Mouse (Mus musculus) MEL (cell line): ENCODE data around the gene Slain2. TPM values are rescaled to one million over a fixed set of nuclear protein-coding genes. Genes with fewer than 3 reads are reported as not detected.

Experiments used
- DNase-seq: peaks from one replicate; pipeline ENCODE4 v3.0.0; 2011; ENCODE audit warnings: low read depth, low spot score
- H3K27ac ChIP-seq: 2 replicates; pipeline ENCODE4 v1.5.1; 2012; ENCODE audit warnings: low read depth, mild to moderate bottlenecking, control low read depth, low read length, moderate library complexity; ENCODE audit not compliant: control insufficient read depth
- H3K27me3 ChIP-seq, 2 experiments: fragments of 150-350 bp in 1 of 2; sonication (generic) in 1 of 2; 2 replicates each; pipeline ENCODE4 v1.6.1; 2012; ENCODE audit warnings: low read length in 2 of 2, mild to moderate bottlenecking in 2 of 2, improper control_type of control experiment in 1 of 2, moderate library complexity in 1 of 2; ENCODE audit not compliant: insufficient read depth in 2 of 2, control insufficient read depth in 1 of 2
- H3K36me3 ChIP-seq, 2 experiments: 2 replicates each; pipeline ENCODE4 v1.6.1; 2012 to 2014; ENCODE audit warnings: low read length in 2 of 2, improper control_type of control experiment in 1 of 2, inconsistent platforms in 1 of 2, mild to moderate bottlenecking in 1 of 2; ENCODE audit not compliant: insufficient read depth in 2 of 2, control insufficient read depth in 1 of 2
- H3K4me1 ChIP-seq, 2 experiments: fragments of 150-350 bp in 1 of 2; sonication (generic) in 1 of 2; 2 replicates each; pipeline ENCODE4 v1.6.1; 2012; ENCODE audit warnings: low read length in 2 of 2, improper control_type of control experiment in 1 of 2, mild to moderate bottlenecking in 1 of 2; ENCODE audit not compliant: insufficient read depth in 2 of 2, control insufficient read depth in 1 of 2
- H3K4me3 ChIP-seq, 2 experiments: fragments of 150-350 bp in 1 of 2; sonication (generic) in 1 of 2; 2 replicates each; pipeline ENCODE4 v1.5.1; 2012; ENCODE audit warnings: low read depth in 2 of 2, low read length in 2 of 2, mild to moderate bottlenecking in 2 of 2, moderate library complexity in 2 of 2, control low read depth in 1 of 2, improper control_type of control experiment in 1 of 2; ENCODE audit not compliant: control insufficient read depth in 1 of 2, insufficient read depth in 1 of 2
- H3K79me2 ChIP-seq: 2 replicates; pipeline ENCODE4 v1.6.1; 2012; ENCODE audit warnings: mild to moderate bottlenecking, low read length, moderate library complexity; ENCODE audit not compliant: control insufficient read depth, poor library complexity, insufficient read depth
- H3K9ac ChIP-seq: 2 replicates; pipeline ENCODE4 v1.6.1; 2012; ENCODE audit warnings: low read depth, mild to moderate bottlenecking, control low read depth, low read length, moderate library complexity; ENCODE audit not compliant: control insufficient read depth, poor library complexity, severe bottlenecking
- H3K9me3 ChIP-seq: fragments of 150-350 bp; sonication (generic); replicated peaks from 2 replicates; pipeline ENCODE4 v1.6.1; 2012; ENCODE audit warnings: mild to moderate bottlenecking, low read length, improper control_type of control experiment, moderate library complexity; ENCODE audit not compliant: insufficient read depth
- BHLHE40 ChIP-seq: IDR thresholded peaks from 2 replicates; pipeline ENCODE4 v1.6.1; 2012; ENCODE audit warnings: low read depth, mild to moderate bottlenecking, inconsistent platforms, low read length, improper control_type of control experiment, borderline replicate concordance
- CHD1 ChIP-seq: IDR thresholded peaks from 2 replicates; pipeline ENCODE4 v1.6.1; 2012; ENCODE audit warnings: low read depth, mild to moderate bottlenecking, inconsistent platforms, low read length, improper control_type of control experiment
- E2F4 ChIP-seq: IDR thresholded peaks from 2 replicates; pipeline ENCODE4 v1.6.1; 2011; ENCODE audit warnings: low read depth, low read length, improper control_type of control experiment, borderline replicate concordance
- EP300 ChIP-seq, 2 experiments: IDR thresholded peaks; 2 replicates each; pipeline ENCODE4 v1.6.1; 2011; ENCODE audit warnings: improper control_type of control experiment in 2 of 2, low read length in 2 of 2, low read depth in 1 of 2, mild to moderate bottlenecking in 1 of 2
- GABPA ChIP-seq: IDR thresholded peaks from 2 replicates; pipeline ENCODE4 v1.6.1; 2012; ENCODE audit warnings: low read depth, mild to moderate bottlenecking, inconsistent platforms, low read length, improper control_type of control experiment, moderate library complexity
- GATA1 ChIP-seq: IDR thresholded peaks from 2 replicates; pipeline ENCODE4 v1.6.1; 2011; ENCODE audit warnings: low read depth, low read length, improper control_type of control experiment
- KAT2A ChIP-seq: conservative IDR thresholded peaks from 2 replicates; pipeline ENCODE4 v1.6.1; 2012; ENCODE audit warnings: low read depth, low read length, improper control_type of control experiment, inconsistent platforms
- MEF2A ChIP-seq: IDR thresholded peaks from 2 replicates; pipeline ENCODE4 v1.6.1; 2014; ENCODE audit warnings: low read depth, mild to moderate bottlenecking, inconsistent platforms, low read length, improper control_type of control experiment; ENCODE audit not compliant: poor library complexity, insufficient replicate concordance, severe bottlenecking; ENCODE audit errors: extremely low read depth
- MYC ChIP-seq: IDR thresholded peaks from 2 replicates; pipeline ENCODE4 v1.6.1; 2011; ENCODE audit warnings: low read depth, mild to moderate bottlenecking, low read length, improper control_type of control experiment, moderate library complexity
- RAD21 ChIP-seq: IDR thresholded peaks from 2 replicates; pipeline ENCODE4 v1.6.1; 2011; ENCODE audit warnings: mild to moderate bottlenecking, low read depth, low read length, improper control_type of control experiment
- SIN3A ChIP-seq: IDR thresholded peaks from 2 replicates; pipeline ENCODE4 v1.6.1; 2012; ENCODE audit warnings: low read length, improper control_type of control experiment, inconsistent platforms
- TCF12 ChIP-seq: IDR thresholded peaks from 2 replicates; pipeline ENCODE4 v1.6.1; 2014; ENCODE audit warnings: low read depth, mild to moderate bottlenecking, inconsistent platforms, low read length, improper control_type of control experiment, moderate library complexity
- UBTF ChIP-seq: IDR thresholded peaks from 2 replicates; pipeline ENCODE4 v1.6.1; 2012; ENCODE audit warnings: low read depth, mild to moderate bottlenecking, inconsistent platforms, low read length, improper control_type of control experiment, moderate library complexity, borderline replicate concordance; ENCODE audit not compliant: insufficient read depth
- USF1 ChIP-seq: IDR thresholded peaks from 2 replicates; pipeline ENCODE4 v1.6.1; 2014; ENCODE audit warnings: low read depth, mild to moderate bottlenecking, inconsistent platforms, low read length, improper control_type of control experiment, moderate library complexity
- ZNF384 ChIP-seq: IDR thresholded peaks from 2 replicates; pipeline ENCODE4 v1.6.1; 2012; ENCODE audit warnings: low read depth, mild to moderate bottlenecking, inconsistent platforms, low read length, improper control_type of control experiment
- polyA plus RNA-seq, 2 experiments: library from polyadenylated mRNA; stranded (reverse) in 1 of 2; unstranded in 1 of 2; fragments of >175 nt in 1 of 2; fragments of >200 nt in 1 of 2; gene quantifications; 2 replicates each; pipeline versions ENCODE4 v1.2.1 to v1.2.4; 2012; ENCODE audit warnings: low replicate concordance in 2 of 2, low read depth in 1 of 2; ENCODE audit not compliant: insufficient read length in 2 of 2, insufficient read depth in 1 of 2, missing spikeins in 1 of 2
- total RNA-seq: library from RNA; depleted of rRNA; stranded (reverse); fragments of 300-350 nt; gene quantifications from 2 replicates; pipeline ENCODE4 v1.2.3, GENCODE M21; 2012

Slain2 gene
- total and polyA plus RNA-seq, 3 experiments: 18.9 to 42.9 (median 29.9) TPM

GRCm38 (mm10) chr5:72899255-72899654, 14.8 kb upstream of the Slain2 start:
- H3K79me2 ChIP-seq: no peaks in the 10 kb centered on the region
- H3K27me3 ChIP-seq: no peaks in the 10 kb centered on the region
- H3K9ac ChIP-seq: no peak overlapping the region
- H3K4me1 ChIP-seq: peaks cover 8 to 28% of the 10 kb centered on the region in 2 experiments
- peaks cover 0 to 23% of the 10 kb centered on the region in 2 experiments; a peak in 2 of 4 replicates for H3K36me3 ChIP-seq
- H3K4me3 ChIP-seq: no peak overlapping the region
- 0 out of 2 replicates have a peak, but pooled peaks have one; percentile 17 for TF ChIP-seq SIN3A
- no peak for TF ChIP-seq MEF2A
- no peak for TF ChIP-seq E2F4
- 0 out of 2 replicates have a peak, but pooled peaks have one; percentile 20 for TF ChIP-seq GATA1
- no peak for TF ChIP-seq GABPA
- TF ChIP-seq TCF12: 0 out of 2 replicates have a peak, but pooled peaks have one; percentile 41
- TF ChIP-seq RAD21: no peak
- 0 out of 4 replicates have a peak, but pooled peaks of 1 of the 2 experiments have one; percentile 8 for TF ChIP-seq EP300 (IDR thresholded peaks at IDR 0.05; ENCODE audit: low read depth in 1 of 2, low read length in 2 of 2)
- TF ChIP-seq, all 39 proteins: peak for 4
- Histone ChIP-seq H3K27ac (no peak overlapping the region), H3K9me3 (no peaks in the 10 kb centered on the region)
- DNase-seq: no peak

- no peak overlapping the region for H3K9ac ChIP-seq
- no peak overlapping the region for H3K4me3 ChIP-seq
- no peaks in the 10 kb centered on the region for H3K9me3 ChIP-seq
- no peaks in the 10 kb centered on the region for H3K27me3 ChIP-seq
- DNase-seq: no peak
- peaks cover 0 to 17% of the 10 kb centered on the region in 2 experiments; a peak in 2 of 4 replicates for H3K36me3 ChIP-seq
- no peak overlapping the region for H3K27ac ChIP-seq
- no peak for TF ChIP-seq CHD1
- TF ChIP-seq ZNF384: no peak
- TF ChIP-seq UBTF: no peak
- no peak for TF ChIP-seq MYC
- TF ChIP-seq KAT2A: no peak
- no peak for TF ChIP-seq USF1
- H3K79me2 ChIP-seq: no peaks in the 10 kb centered on the region
- peaks cover 8 to 21% of the 10 kb centered on the region in 2 experiments for H3K4me1 ChIP-seq
Observed at GRCm38 (mm10) chr5:72901866-72902265, 12.2 kb upstream of the Slain2 start.

- Histone ChIP-seq H3K9me3 (no peaks in the 10 kb centered on the region), H3K27me3 (no peaks in the 10 kb centered on the region), H3K9ac (no peak overlapping the region), H3K4me1 (peaks cover 8 to 19% of the 10 kb centered on the region in 2 experiments), H3K27ac (no peak overlapping the region), H3K4me3 (no peak overlapping the region), H3K79me2 (no peaks in the 10 kb centered on the region), H3K36me3 (peaks cover 0 to 16% of the 10 kb centered on the region in 2 experiments; a peak in 2 of 4 replicates)
- no peak for TF ChIP-seq BHLHE40
- no peak for TF ChIP-seq MEF2A
- no peak for DNase-seq
Observed at GRCm38 (mm10) chr5:72902312-72902711, 11.8 kb upstream of the Slain2 start.
